Mouse (Mus musculus): ENCODE data around the gene Smyd3.

GRCm38 (mm10) chr1:179559446-179560194 is 41.8 kb upstream of the Smyd3 start:
- TF ChIP-seq CTCF (IDR thresholded peaks at IDR 0.05; ENCODE audit: extremely low read depth, insufficient read depth, low read length) (no peak), POLR2A (IDR thresholded peaks at IDR 0.05; ENCODE audit: extremely low read depth, insufficient read depth, low read length) (no peak)
